Mouse (Mus musculus) R1 (cell line): ENCODE measurements around the gene Ly6g.
"Not testable (repeated sequence)": the region's sequence is repeated elsewhere in the genome, so short reads cannot be mapped to it uniquely, and the experiment has no call there.

Source experiments
- DNase-seq: peaks from one replicate; pipeline ENCODE4 v3.0.0-alpha.2; 2018; ENCODE audit warnings: low read depth, low spot score

Ly6g gene

GRCm38 (mm10) chr15:75154940-75155339, at the start of gene Ly6g:
Ly6g (plus strand) TSS chr15:75155240.
- no peak for DNase-seq

- DNase-seq, result not testable (repeated sequence)
These were observed 44.6 kb upstream of the Ly6g start for GRCm38 (mm10) chr15:75110424-75110823.

- DNase-seq, result not testable (repeated sequence)
These were observed 43.0 kb upstream of the Ly6g start, which contains the start of gene Ly6c2 for GRCm38 (mm10) chr15:75111861-75112630. Ly6c2 (minus strand) TSS chr15:75111970.

GRCm38 (mm10) chr15:75116525-75116924, 38.5 kb upstream of the Ly6g start:
- peak; percentile 5 for DNase-seq

GRCm38 (mm10) chr15:75117481-75117880, 37.6 kb upstream of the Ly6g start:
- not testable (repeated sequence) for DNase-seq

GRCm38 (mm10) chr15:75118742-75119141, 36.3 kb upstream of the Ly6g start:
- DNase-seq, result peak; percentile 70

- DNase-seq, result peak; percentile 67
These were observed 35.0 kb upstream of the Ly6g start for GRCm38 (mm10) chr15:75120066-75120465.

- DNase-seq, result not testable (repeated sequence)
These were observed 22.7 kb upstream of the Ly6g start for GRCm38 (mm10) chr15:75132346-75132745.

DNA sequence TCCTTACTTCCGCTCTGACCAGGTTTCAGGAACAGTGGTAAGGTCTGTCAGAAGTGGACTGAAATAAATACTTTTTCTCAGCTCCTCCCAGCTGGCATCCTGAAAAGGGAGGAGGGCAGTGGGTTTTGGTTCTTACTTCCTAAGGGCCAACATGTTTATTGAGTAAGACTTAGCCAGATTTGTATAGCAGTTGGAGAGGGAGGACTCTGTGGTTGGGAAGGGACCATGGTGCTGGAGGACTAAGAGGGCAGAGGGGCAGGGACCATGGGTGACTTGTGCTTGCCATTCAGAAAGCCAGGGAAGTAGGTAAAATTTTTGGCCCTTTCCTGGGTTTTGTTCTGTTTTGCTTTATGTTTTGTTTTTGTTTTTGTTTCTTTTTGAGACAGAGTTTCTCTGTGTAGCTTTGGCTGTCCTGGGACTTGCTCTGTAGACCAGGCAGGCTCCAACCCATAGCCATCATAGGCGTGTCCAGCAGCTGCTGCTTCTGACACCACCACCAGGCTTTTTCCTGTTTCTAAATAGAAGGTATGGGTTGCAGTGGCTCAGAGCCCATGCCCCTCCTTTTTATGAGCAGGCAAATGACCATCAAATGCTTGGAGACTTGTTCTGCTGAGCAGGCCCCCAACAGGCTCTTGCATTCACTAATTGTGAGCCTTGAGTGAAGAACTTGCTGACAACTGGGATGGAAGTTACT, 19.8 kb upstream of the Ly6g start:
- not testable (repeated sequence) for DNase-seq

DNA sequence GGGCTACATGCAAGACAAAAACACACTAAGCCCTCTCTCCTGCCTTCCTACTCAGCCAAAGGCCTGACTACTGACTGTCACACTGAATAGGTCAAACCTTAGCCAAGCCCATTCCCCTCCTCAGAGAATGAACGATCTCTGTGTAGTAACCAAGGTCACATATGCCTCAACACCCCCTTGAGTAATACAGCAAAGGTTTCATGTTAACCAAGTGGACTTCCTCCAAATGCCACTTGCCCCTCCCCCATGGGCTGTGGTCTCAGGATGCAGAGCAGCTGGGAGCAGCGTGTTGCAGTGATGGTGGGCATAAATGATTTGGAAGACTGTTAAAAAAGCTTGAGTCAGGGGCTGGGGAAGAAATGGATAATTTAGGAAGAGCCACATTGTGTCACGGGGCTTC, 17.3 kb upstream of the Ly6g start:
- DNase-seq, result not testable (repeated sequence)

DNA sequence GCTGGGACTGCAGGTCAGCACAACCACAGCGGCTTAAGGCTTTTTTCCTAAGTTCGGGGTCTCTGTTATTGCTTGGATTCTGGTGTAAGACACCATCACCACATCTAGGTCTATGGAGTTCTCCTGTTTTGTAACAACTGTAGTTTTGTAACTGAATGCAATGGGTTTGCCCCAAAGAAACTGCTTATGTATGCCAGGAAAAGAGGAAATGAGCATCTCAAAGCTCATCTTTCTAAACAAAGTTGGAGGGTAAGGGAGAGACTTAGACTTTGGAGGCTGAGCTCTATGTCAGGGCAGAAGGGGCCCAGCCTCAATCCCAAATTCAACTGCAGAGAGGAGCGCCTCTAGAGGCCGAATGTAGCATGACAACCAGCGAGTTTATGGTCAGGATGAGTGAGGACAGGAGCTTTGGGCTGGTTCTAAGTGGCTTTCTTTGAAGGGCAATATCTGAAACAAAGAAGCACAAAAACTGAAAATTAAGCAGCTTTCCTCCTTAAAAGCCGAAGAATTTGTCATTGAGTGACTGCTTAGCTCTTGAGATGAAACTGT, 13.2 kb upstream of the Ly6g start:
- peak; percentile 62 for DNase-seq

GRCm38 (mm10) chr15:75143735-75144134, 11.3 kb upstream of the Ly6g start:
- DNase-seq, result peak; percentile 46

DNA sequence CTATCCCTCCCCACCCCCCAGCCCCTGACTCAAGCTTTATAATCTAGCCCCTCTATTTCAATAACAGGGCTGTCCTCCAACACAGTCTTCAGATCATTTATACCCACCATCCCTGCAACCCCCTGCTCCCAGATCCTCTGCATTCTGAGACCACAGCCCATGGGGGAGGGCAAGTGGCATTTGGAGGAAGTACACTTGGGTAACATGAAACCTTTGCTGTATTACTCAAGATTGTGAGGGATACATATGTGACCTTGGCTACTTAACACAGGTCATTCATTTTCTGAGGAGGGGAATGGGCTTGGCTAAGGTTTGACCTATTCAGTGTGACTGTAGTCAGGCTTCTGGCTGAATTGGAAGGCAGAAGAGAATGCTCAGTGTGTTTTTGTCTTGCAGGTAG, 2.0 kb upstream of the Ly6g start:
- DNase-seq, result no peak

DNA sequence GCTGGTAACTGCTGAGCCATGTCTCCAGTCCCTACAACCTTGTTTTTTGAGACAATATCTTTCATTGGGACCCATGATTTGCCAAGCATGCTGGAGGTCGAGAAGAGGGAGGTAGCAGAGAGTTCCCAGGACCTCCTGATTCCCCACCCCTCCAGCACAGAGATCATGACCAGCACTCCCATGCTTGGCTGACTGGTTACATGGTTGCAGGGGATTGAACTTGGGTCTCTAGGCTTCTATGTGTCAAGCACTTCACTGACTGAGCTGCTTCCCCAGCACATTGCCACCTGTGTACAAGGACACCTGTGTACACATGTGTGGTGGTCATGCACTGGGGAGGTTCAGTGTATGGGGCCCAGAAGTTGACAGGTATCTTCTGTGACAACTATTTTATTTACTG, 2.6 kb downstream of the Ly6g start:
- no peak for DNase-seq

DNA sequence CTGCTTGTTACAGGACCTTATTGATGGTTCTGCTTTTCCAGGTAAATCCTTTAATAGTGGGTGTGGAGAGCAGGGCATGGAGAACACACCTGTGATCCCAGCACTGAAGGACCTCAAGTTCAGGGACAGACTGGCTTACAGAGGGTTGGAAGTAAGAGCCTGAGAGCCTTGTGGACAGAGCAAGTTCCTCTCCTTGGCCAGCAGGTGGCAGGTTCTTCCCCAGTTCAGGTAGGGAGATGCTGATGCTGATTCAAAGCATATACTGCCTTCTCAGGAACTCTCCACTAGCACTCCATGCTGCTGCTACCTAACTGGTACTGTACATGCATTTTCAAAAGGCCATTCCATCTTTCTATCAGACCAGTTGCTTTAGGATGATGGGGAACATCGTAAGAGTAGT, 20.5 kb downstream of the Ly6g start:
- DNase-seq, result peak; percentile 68

DNA sequence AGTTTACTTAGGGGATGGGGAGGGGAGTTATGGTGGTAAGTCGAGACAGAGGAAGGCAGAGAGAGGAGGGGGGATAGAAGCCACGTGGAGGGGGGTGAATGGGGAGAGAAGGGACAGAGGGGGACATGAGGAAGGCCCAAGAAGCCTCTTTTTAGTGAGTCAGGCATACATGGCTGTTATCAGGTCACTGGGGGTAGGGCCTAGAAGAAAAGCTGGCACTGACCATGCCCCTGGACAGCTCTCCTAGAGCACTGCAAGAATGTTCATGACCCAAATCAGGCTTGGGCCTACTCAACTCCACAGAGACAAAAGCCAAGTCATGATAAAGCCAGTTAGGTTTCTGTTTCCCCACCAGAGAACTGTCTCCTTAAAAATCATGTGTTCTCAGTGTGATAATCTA, 31.3 kb downstream of the Ly6g start:
- no peak for DNase-seq

DNA sequence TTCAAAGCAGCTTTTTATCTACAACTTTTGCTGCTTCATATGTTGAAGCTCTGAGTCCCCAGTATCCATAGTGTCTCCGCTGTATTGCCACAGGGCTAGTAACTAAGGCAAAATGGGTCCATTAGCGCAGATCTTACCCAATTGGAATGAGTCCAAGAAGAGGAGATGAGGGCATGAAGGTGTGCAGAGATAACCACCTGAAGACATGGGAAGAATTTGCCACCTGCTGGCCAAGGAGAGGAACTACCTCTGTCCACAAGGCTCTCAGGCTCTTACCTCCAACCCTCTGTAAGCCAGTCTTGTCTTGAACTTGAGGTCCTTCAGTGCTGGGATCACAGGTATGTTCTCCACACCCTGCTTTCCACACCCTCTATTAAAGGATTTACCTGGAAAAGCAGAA, 34.1 kb downstream of the Ly6g start:
- DNase-seq, result peak; percentile 65

- DNase-seq, result peak; percentile 9
These were observed 35.5 kb downstream of the Ly6g start for GRCm38 (mm10) chr15:75190560-75190959.
